Mouse (Mus musculus) ES-CJ7 (cell line): Measurements from ENCODE around the gene Nr1i3.

Experiments
- DNase-seq: peaks from one replicate; pipeline ENCODE4 v3.0.0; 2011; ENCODE audit warnings: low read depth, low spot score

Gene Nr1i3

GRCm38 (mm10) chr1:171213801-171214496 lies at the start of gene Nr1i3:
Gene Nr1i3, plus strand, starts transcription at chr1:171213970.
- no peak for DNase-seq

- DNase-seq, result peak; percentile 84
Observed at GRCm38 (mm10) chr1:171164258-171164657, 49.5 kb upstream of the Nr1i3 start.

GRCm38 (mm10) chr1:171165629-171166345 lies 48.0 kb upstream of the Nr1i3 start:
- DNase-seq, result no peak

- no peak for DNase-seq
Observed at GRCm38 (mm10) chr1:171168906-171169305, 44.9 kb upstream of the Nr1i3 start.

- DNase-seq, result no peak
Observed at GRCm38 (mm10) chr1:171169913-171170312, 43.9 kb upstream of the Nr1i3 start.

- DNase-seq, result no peak
Observed at GRCm38 (mm10) chr1:171171138-171171537, 42.6 kb upstream of the Nr1i3 start.

GRCm38 (mm10) chr1:171172779-171173178 lies 41.0 kb upstream of the Nr1i3 start:
- DNase-seq, result no peak

GRCm38 (mm10) chr1:171179487-171180171 lies 34.1 kb upstream of the Nr1i3 start:
- no peak for DNase-seq

- DNase-seq, result no peak
Observed at GRCm38 (mm10) chr1:171183025-171183424, 30.7 kb upstream of the Nr1i3 start.

- no peak for DNase-seq
Observed at GRCm38 (mm10) chr1:171183620-171184019, 30.1 kb upstream of the Nr1i3 start.

GRCm38 (mm10) chr1:171184314-171184713 lies 29.5 kb upstream of the Nr1i3 start:
- DNase-seq, result no peak

GRCm38 (mm10) chr1:171185655-171186054 lies 28.1 kb upstream of the Nr1i3 start:
- DNase-seq, result no peak

GRCm38 (mm10) chr1:171187851-171188700 lies 25.7 kb upstream of the Nr1i3 start:
- peak; percentile 47 for DNase-seq

GRCm38 (mm10) chr1:171189046-171189445 lies 24.7 kb upstream of the Nr1i3 start:
- peak; percentile 36 for DNase-seq

GRCm38 (mm10) chr1:171189476-171190114 lies 24.2 kb upstream of the Nr1i3 start:
- DNase-seq, result peak; percentile 45

- DNase-seq, result no peak
Observed at GRCm38 (mm10) chr1:171190832-171191231, 22.9 kb upstream of the Nr1i3 start.

- no peak for DNase-seq
Observed at GRCm38 (mm10) chr1:171192283-171192682, 21.5 kb upstream of the Nr1i3 start.

GRCm38 (mm10) chr1:171193093-171193840 lies 20.5 kb upstream of the Nr1i3 start:
- DNase-seq, result no peak

- no peak for DNase-seq
Observed at GRCm38 (mm10) chr1:171193911-171194830, 19.6 kb upstream of the Nr1i3 start.
